Mouse (Mus musculus) CD4-positive naive resting alpha-beta T cell, adult 57 days (primary cell): ENCODE results near the gene Tufm. TPM values are rescaled to one million over a fixed set of nuclear protein-coding genes. Genes with fewer than 3 reads are reported as not detected.

Experiments used
- total RNA-seq: library from RNA; stranded (reverse); gene quantifications from one replicate; pipeline ENCODE4 v1.2.4, GENCODE M21; 2023

Tufm gene
- 49.0 TPM for total RNA-seq

DNA sequence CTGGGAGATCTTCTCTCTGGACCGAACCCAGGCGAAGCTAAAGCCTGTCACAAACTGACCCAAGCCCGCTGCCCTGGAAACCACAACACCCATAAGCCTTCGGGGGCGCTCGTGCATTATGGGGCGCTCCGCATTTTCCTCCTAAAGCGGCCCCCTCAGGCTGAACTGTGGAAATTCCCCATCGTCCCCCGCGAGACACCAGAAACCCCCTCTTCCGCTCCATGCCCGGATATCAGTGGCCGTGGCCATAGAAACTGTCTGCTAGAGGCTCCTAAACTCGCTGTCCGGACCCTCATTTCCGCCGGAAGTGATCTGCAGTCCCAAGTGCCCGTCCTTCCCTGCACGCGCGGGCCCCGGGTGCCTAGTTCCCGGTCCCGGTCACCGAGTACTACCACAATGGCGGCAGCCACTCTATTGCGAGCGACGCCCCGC, at the start of gene Tufm:
Gene Tufm, plus strand, starts transcription at position 310 of the 432 bp plus-strand sequence.

DNA sequence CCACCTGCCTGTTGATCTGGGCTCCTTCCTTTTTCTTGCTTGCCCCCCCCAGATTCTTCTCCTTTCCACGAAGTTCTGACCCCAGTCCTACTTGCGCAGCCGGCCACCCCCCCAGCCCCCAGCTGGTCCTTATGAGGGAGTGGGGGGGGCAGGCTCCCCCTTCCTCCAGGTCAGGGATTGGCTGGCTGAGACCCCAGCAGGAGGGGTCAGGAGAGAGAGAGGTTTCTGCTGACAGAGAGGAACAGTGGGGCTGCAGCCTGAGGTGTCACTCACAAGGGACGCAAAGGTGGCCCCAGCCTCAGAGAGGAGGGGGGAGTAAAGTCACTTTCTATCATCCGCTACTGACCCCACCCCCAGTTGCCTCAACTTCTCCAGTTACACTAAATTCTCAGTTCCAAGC, 24.2 kb upstream of the Tufm start, which contains the start of gene Atp2a1:
Gene Atp2a1, minus strand, starts transcription at position 105 of the 400 bp plus-strand sequence.

DNA sequence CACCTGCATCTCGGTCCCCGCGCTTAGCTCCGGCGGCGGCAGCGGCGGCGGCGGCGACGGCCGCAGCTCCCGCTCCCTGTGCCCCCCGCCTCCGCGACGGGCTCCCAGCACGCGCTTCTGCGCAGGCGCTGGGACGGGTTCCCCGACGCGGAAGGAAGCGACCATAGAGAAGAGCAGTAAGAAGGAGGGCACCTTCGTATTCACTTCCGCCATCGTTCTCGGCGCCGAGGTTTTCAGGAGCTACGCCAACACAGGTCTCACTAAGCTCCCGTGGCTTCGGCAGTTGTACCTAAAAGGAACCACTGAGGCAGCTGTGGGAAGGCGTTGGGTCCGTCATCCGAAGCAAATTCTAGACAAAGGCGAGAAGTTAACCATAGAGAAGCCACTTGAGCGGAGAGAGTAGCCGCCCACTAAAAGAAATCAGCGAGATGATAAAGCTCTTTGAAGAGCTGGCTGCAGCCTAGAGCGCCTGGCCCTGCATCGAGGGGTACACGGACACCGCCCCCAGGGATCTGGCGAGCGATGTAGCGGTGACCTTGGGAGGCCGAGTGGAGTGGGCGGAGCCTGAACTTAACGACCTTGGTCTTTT, 12.1 kb upstream of the Tufm start, which contains the start of gene Sh2b1:
Gene Sh2b1, minus strand, starts transcription at position 432 of the 589 bp plus-strand sequence.

DNA sequence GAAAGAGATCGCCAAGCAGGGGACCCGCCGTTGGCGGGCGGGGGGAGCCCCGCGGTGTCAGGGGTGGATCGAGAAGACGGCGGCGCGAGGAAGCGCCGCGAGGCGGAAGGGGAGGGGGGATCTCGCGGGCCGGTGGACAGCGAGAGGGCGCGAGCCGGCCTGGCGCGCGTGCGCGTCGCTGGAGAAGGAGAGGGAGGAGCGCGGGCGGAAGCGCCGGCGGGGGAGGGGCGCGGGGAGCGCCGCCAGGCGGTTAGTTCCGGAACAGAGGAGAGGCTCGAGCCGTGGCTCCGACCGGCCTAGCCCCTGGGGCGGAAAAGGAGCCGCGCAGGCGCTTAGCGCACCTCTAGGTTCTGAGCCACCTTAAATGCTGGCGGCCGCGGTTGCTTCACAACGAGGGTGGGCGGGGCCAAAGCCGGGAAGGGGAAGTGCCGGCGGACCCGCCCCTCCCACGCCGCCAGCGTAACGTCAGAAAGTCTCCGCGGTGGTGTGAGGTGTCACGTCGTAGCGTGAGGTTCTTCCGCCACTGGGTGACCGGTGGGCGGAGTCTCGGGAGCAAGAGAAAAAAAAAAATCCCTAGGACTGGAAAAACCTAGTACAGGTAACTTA, 16.2 kb downstream of the Tufm start, which contains the start of gene Atxn2l:
Gene Atxn2l, minus strand, starts transcription at position 165 of the 606 bp plus-strand sequence.

Other genes starting within 250 kb of the Tufm start
- gene Sbk1, start 214.7 kb upstream of the Tufm start, total RNA-seq: 50.2 TPM
- 698 TPM for gene Lat, start 117.8 kb upstream of the Tufm start, total RNA-seq
- gene Spns1, start 109.9 kb upstream of the Tufm start, total RNA-seq: 85.7 TPM
- gene Nfatc2ip, start 90.6 kb upstream of the Tufm start, total RNA-seq: 22.7 TPM
- gene Cd19, start 72.5 kb upstream of the Tufm start, total RNA-seq: 42.7 TPM
- gene Rabep2, start 58.6 kb upstream of the Tufm start, total RNA-seq: 35.2 TPM
- gene Atp2a1, start 24.3 kb upstream of the Tufm start, total RNA-seq: 0.86 TPM
- 95.6 TPM for gene Sh2b1, start 11.9 kb upstream of the Tufm start, total RNA-seq
- gene Atxn2l, start 16.1 kb downstream of the Tufm start, total RNA-seq: 222 TPM
- gene Eif3c, start 79.0 kb downstream of the Tufm start, total RNA-seq: 131 TPM
- gene Apobr, start 97.6 kb downstream of the Tufm start, total RNA-seq: 6.9 TPM
- 108 TPM for gene Cln3, start 98.5 kb downstream of the Tufm start, total RNA-seq
- not detected for gene Il27, start 107.6 kb downstream of the Tufm start, total RNA-seq
- gene Nupr1, start 143.5 kb downstream of the Tufm start, total RNA-seq: 1.3 TPM
- gene Sgf29, start 161.9 kb downstream of the Tufm start, total RNA-seq: 70.0 TPM
- gene Sult1a1, start 189.1 kb downstream of the Tufm start, total RNA-seq: 0.44 TPM
- 186 TPM for gene Bola2, start 208.0 kb downstream of the Tufm start, total RNA-seq
- 10.8 TPM for gene Slx1b, start 208.4 kb downstream of the Tufm start, total RNA-seq
- gene Coro1a, start 220.4 kb downstream of the Tufm start, total RNA-seq: 1,350 TPM